Mouse (Mus musculus): ENCODE measurements around the gene Clybl.

- no peak for TF ChIP-seq POLR2A (IDR thresholded peaks at IDR 0.05; ENCODE audit: extremely low read depth, insufficient read depth, low read length)
- no peak for TF ChIP-seq CTCF (IDR thresholded peaks at IDR 0.05; ENCODE audit: low read depth, low read length)
Measured at GRCm38 (mm10) chr14:122140126-122140525, 41.4 kb upstream of the Clybl start.
